Mouse (Mus musculus): Measurements from ENCODE around the gene Gm42688.

DNA sequence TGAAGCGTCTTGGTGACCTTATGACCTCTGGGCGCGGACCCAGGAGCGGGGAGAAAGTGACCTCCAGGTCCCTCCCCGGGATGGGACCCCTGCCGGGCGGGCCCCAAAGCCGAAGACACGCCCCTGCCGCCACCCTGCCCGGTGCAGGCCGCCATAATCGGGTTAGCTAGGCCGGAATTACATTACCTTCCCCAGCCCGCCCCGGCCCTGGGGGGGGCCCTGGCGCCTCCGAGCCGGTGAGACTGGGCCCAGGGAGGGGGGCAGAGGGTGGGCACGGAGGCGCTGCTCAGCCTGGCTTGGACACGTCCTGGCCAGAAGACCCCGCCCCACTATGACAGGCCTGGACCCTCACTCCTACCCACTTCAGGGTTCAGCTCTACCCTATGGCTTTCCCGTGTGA, 30.2 kb upstream of the Gm42688 start:
- TF ChIP-seq POLR2A (IDR thresholded peaks at IDR 0.05; ENCODE audit: extremely low read depth, insufficient read depth, low read length) (no peak), CTCF (IDR thresholded peaks at IDR 0.05; ENCODE audit: low read depth, low read length) (no peak)

Measured in liver, adult 2 months (tissue).